Mouse (Mus musculus) C2C12 (cell line): ENCODE data around the gene Dscam.

Experiments
- CEBPB ChIP-seq: IDR thresholded peaks from one replicate; pipeline ENCODE4 v1.6.1; 2011; ENCODE audit warnings: low read depth, mild to moderate bottlenecking, control low read depth, moderate library complexity
- CTCF ChIP-seq: IDR thresholded peaks from one replicate; pipeline ENCODE4 v1.5.1; 2011; ENCODE audit not compliant: control insufficient read depth, insufficient read depth, insufficient read length

- TF ChIP-seq CEBPB (no peak), CTCF (no peak)
Measured at GRCm38 (mm10) chr16:96757588-96758313, 412.8 kb downstream of the Dscam start.
